Mouse (Mus musculus) brain, embryonic 14.5 days (tissue): ENCODE measurements around the gene Tex19.2.

Experiments
- CTCF ChIP-seq: fragments of 200-500 bp; IDR thresholded peaks from 2 replicates; pipeline ENCODE4 v1.5.1; 2012; ENCODE audit warnings: inconsistent platforms, mild to moderate bottlenecking, moderate library complexity, borderline replicate concordance; ENCODE audit not compliant: insufficient read depth, insufficient read length; ENCODE audit errors: extremely low read depth
- POLR2A ChIP-seq: fragments of 200-500 bp; IDR thresholded peaks from 2 replicates; pipeline ENCODE4 v1.6.1; 2012; ENCODE audit warnings: mild to moderate bottlenecking, inconsistent platforms, borderline replicate concordance; ENCODE audit not compliant: poor library complexity, insufficient read depth, insufficient read length, severe bottlenecking; ENCODE audit errors: extremely low read depth

DNA sequence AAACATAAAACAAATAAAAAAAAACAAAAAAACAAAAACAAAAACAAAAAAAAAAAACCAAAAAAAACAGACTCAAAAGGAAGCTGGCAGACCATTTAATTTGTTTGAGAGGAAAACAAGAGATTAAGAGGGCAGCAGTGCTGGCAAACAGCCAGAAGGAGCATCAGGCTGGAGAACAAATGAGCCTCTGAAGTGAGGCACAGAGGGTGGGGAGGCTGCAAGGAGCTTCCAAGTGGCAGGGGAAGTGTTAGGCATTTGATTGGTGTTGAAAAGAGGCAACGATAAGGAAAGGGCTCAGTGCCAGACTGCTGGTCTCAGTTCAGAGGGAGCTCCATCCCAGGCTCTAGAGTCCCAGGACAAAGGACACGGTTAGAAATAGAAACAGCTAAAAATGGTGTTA lies 8.5 kb downstream of the Tex19.2 start:
- no peak for TF ChIP-seq CTCF
- no peak for TF ChIP-seq POLR2A
